13 mouse cellular contexts compared by ENCODE assay signal in genomic region chr17:62844329-62844728, GRCm38 (mm10). TPM values are rescaled to one million over a fixed set of nuclear protein-coding genes. Genes with fewer than 3 reads are reported as not detected.
DNase-seq lines count a peak whose midpoint lies in the region; ATAC-seq lines count a peak whose summit lies in the region.
"Had no signal": no experiment of that assay in that cellular context is flagged by ENCODE, and none has a peak within 500 bp of the region (broad histone marks: within the 10 kb centered on the region; RNA-seq: fewer than 3 reads in every experiment).

No protein-coding gene starts in this region.

- WGBS in embryonic facial prominence, embryonic 11.5 days: 56% methylated on average over 5 of the region's 5 CpGs
- 57% methylated on average over 5 of the region's 5 CpGs for WGBS in embryonic facial prominence, embryonic 10.5 days
- WGBS in limb, embryonic 11.5 days: 71% methylated on average over 5 of the region's 5 CpGs
- 76% methylated on average over 5 of the region's 5 CpGs for WGBS in limb, embryonic 10.5 days
- WGBS in embryonic facial prominence, embryonic 14.5 days: 71% methylated on average over 5 of the region's 5 CpGs
- 40% methylated on average over 5 of the region's 5 CpGs for WGBS in midbrain, embryonic 15.5 days

- H3K4me3 ChIP-seq in embryonic facial prominence, embryonic 11.5 days (ENCODE audit: low read depth, low read length): no peak overlapping the region
- H3K4me3 ChIP-seq in embryonic facial prominence, embryonic 10.5 days: no peak overlapping the region
- no peak overlapping the region for H3K4me3 ChIP-seq in limb, embryonic 11.5 days (ENCODE audit: low read depth, low read length)
- no peak overlapping the region for H3K4me3 ChIP-seq in limb, embryonic 10.5 days
- H3K4me3 ChIP-seq in embryonic facial prominence, embryonic 14.5 days (ENCODE audit: low read depth, low read length): no peak overlapping the region
- no peak overlapping the region for H3K4me3 ChIP-seq in midbrain, embryonic 15.5 days
- H3K4me3 ChIP-seq: heart, embryonic 13.5 days had no signal

- DNase-seq in embryonic facial prominence, embryonic 11.5 days (ENCODE audit: low spot score): no peak
- no peak for DNase-seq in embryonic facial prominence, embryonic 10.5 days (ENCODE audit: low spot score)
- DNase-seq in limb, embryonic 11.5 days (ENCODE audit: low spot score): no peak
- no peak for DNase-seq in limb, embryonic 10.5 days (ENCODE audit: low spot score)
- no peak for DNase-seq in embryonic facial prominence, embryonic 14.5 days (ENCODE audit: low spot score)
- DNase-seq in cerebellum, adult 18-20 months: no peak
- DNase-seq in left cerebral cortex, postnatal 4 days: no peak
- DNase-seq: cerebellum, postnatal 25 days; gastrocnemius, postnatal 10 days; lung, embryonic 14.5 days had no signal

- no peaks in the 10 kb centered on the region for H3K36me3 ChIP-seq in embryonic facial prominence, embryonic 11.5 days (replicated peaks; ENCODE audit: control insufficient read depth, insufficient read depth, low read depth, low read length)
- no peaks in the 10 kb centered on the region for H3K36me3 ChIP-seq in embryonic facial prominence, embryonic 10.5 days (replicated peaks)
- H3K36me3 ChIP-seq in limb, embryonic 11.5 days (ENCODE audit: control insufficient read depth, insufficient read depth, low read length): no peaks in the 10 kb centered on the region
- no peaks in the 10 kb centered on the region for H3K36me3 ChIP-seq in limb, embryonic 10.5 days
- no peaks in the 10 kb centered on the region for H3K36me3 ChIP-seq in embryonic facial prominence, embryonic 14.5 days (ENCODE audit: control insufficient read depth, insufficient read depth, low read length)
- no peaks in the 10 kb centered on the region for H3K36me3 ChIP-seq in midbrain, embryonic 15.5 days (replicated peaks)
- H3K36me3 ChIP-seq: heart, embryonic 13.5 days had no signal

- H3K9me3 ChIP-seq in embryonic facial prominence, embryonic 11.5 days (replicated peaks; ENCODE audit: control insufficient read depth, low read length): no peaks in the 10 kb centered on the region
- no peaks in the 10 kb centered on the region for H3K9me3 ChIP-seq in embryonic facial prominence, embryonic 10.5 days
- no peaks in the 10 kb centered on the region for H3K9me3 ChIP-seq in limb, embryonic 11.5 days (ENCODE audit: control insufficient read depth, low read length)
- no peaks in the 10 kb centered on the region for H3K9me3 ChIP-seq in limb, embryonic 10.5 days (replicated peaks)
- no peaks in the 10 kb centered on the region for H3K9me3 ChIP-seq in embryonic facial prominence, embryonic 14.5 days (ENCODE audit: control insufficient read depth, low read length)
- H3K9me3 ChIP-seq in midbrain, embryonic 15.5 days: no peaks in the 10 kb centered on the region
- H3K9me3 ChIP-seq: heart, embryonic 13.5 days had no signal

- no peak overlapping the region for H3K27ac ChIP-seq in embryonic facial prominence, embryonic 11.5 days (replicated peaks; ENCODE audit: low read depth, low read length)
- no peak overlapping the region for H3K27ac ChIP-seq in embryonic facial prominence, embryonic 10.5 days (replicated peaks)
- H3K27ac ChIP-seq in limb, embryonic 11.5 days (replicated peaks; ENCODE audit: low read depth, low read length): no peak overlapping the region
- H3K27ac ChIP-seq in limb, embryonic 10.5 days: no peak overlapping the region
- H3K27ac ChIP-seq in embryonic facial prominence, embryonic 14.5 days (replicated peaks; ENCODE audit: low read depth, low read length): no peak overlapping the region
- no peak overlapping the region for H3K27ac ChIP-seq in midbrain, embryonic 15.5 days
- H3K27ac ChIP-seq: heart, embryonic 13.5 days had no signal

- no peaks in the 10 kb centered on the region; the same call in 1 of the 2 replicates for H3K4me1 ChIP-seq in embryonic facial prominence, embryonic 11.5 days (ENCODE audit: control insufficient read depth, insufficient read depth, low read length)
- H3K4me1 ChIP-seq in embryonic facial prominence, embryonic 10.5 days: peaks cover 42% of the 10 kb centered on the region
- H3K4me1 ChIP-seq in limb, embryonic 11.5 days (ENCODE audit: control insufficient read depth, insufficient read depth, low read length): peaks cover 9% of the 10 kb centered on the region; the same call in 1 of the 2 replicates
- peaks cover 34% of the 10 kb centered on the region for H3K4me1 ChIP-seq in limb, embryonic 10.5 days
- peaks cover 16% of the 10 kb centered on the region for H3K4me1 ChIP-seq in embryonic facial prominence, embryonic 14.5 days (ENCODE audit: control insufficient read depth, insufficient read depth, low read length)
- H3K4me1 ChIP-seq in midbrain, embryonic 15.5 days: peaks cover 13% of the 10 kb centered on the region; the same call in 1 of the 2 replicates

- ATAC-seq in embryonic facial prominence, embryonic 11.5 days (replicated peaks; ENCODE audit: insufficient number of reproducible peaks, low FRiP score, low TSS enrichment, low read depth): 0 out of 2 replicates have a peak, but pooled peaks have one; percentile 70
- ATAC-seq in limb, embryonic 11.5 days (ENCODE audit: insufficient number of reproducible peaks, low FRiP score, low TSS enrichment, low read depth): 0 out of 2 replicates have a peak, but pooled peaks have one; percentile 57
- ATAC-seq in embryonic facial prominence, embryonic 14.5 days (ENCODE audit: low read depth): peak; percentile 76; the same call in 1 of the 2 replicates
- ATAC-seq in midbrain, embryonic 15.5 days (replicated peaks): peak; percentile 55; the same call in 1 of the 2 replicates

- H3K27me3 ChIP-seq in embryonic facial prominence, embryonic 11.5 days (ENCODE audit: control insufficient read depth, insufficient read depth, low read length): no peaks in the 10 kb centered on the region
- no peaks in the 10 kb centered on the region for H3K27me3 ChIP-seq in embryonic facial prominence, embryonic 10.5 days (replicated peaks; ENCODE audit: low read depth, poor library complexity, severe bottlenecking)
- no peaks in the 10 kb centered on the region for H3K27me3 ChIP-seq in limb, embryonic 11.5 days (ENCODE audit: control insufficient read depth, insufficient read depth, low read length)
- H3K27me3 ChIP-seq in limb, embryonic 10.5 days (ENCODE audit: low read depth, poor library complexity, severe bottlenecking): peaks cover 17% of the 10 kb centered on the region; the same call in 1 of the 2 replicates
- no peaks in the 10 kb centered on the region for H3K27me3 ChIP-seq in embryonic facial prominence, embryonic 14.5 days (replicated peaks; ENCODE audit: control insufficient read depth, insufficient read depth, low read length)
- H3K27me3 ChIP-seq in midbrain, embryonic 15.5 days (replicated peaks): no peaks in the 10 kb centered on the region
- H3K27me3 ChIP-seq: heart, embryonic 13.5 days had no signal

- intact Hi-C loops in left cerebral cortex, postnatal 4 days (cut with DNase I): no loop called here

- H3K4me2 ChIP-seq in embryonic facial prominence, embryonic 11.5 days (ENCODE audit: low read depth, low read length): no peak overlapping the region
- no peak overlapping the region for H3K4me2 ChIP-seq in limb, embryonic 11.5 days (ENCODE audit: low read depth, severe bottlenecking)
- H3K4me2 ChIP-seq in embryonic facial prominence, embryonic 14.5 days (ENCODE audit: low read depth, low read length): no peak overlapping the region
- H3K4me2 ChIP-seq in midbrain, embryonic 15.5 days: no peak overlapping the region
- H3K4me2 ChIP-seq: heart, embryonic 13.5 days; lung, embryonic 14.5 days had no signal

- no peak overlapping the region for H3K9ac ChIP-seq in embryonic facial prominence, embryonic 11.5 days (replicated peaks; ENCODE audit: low read length)
- no peak overlapping the region for H3K9ac ChIP-seq in limb, embryonic 11.5 days (ENCODE audit: low read length)
- H3K9ac ChIP-seq in embryonic facial prominence, embryonic 14.5 days (ENCODE audit: low read depth, low read length): no peak overlapping the region
- no peak overlapping the region for H3K9ac ChIP-seq in midbrain, embryonic 15.5 days
- H3K9ac ChIP-seq: heart, embryonic 13.5 days; lung, embryonic 14.5 days had no signal

RNA-seq across cellular contexts. Expression of gene Efna5, which starts 36.8 kb away (rescaled TPM):
- polyA plus RNA-seq in embryonic facial prominence, embryonic 11.5 days (2014; fragmentation: Nextera tagmentation; extraction: Ambion mirVana): 65.2 and 70.3 TPM in 2 replicates
- polyA plus RNA-seq in embryonic facial prominence, embryonic 10.5 days (2016; fragmentation: Nextera tagmentation; extraction: Ambion mirVana): 56.9 and 61.8 TPM in 2 replicates
- 32.8 and 32.9 TPM in 2 replicates for polyA plus RNA-seq in limb, embryonic 11.5 days (2014; fragmentation: Nextera tagmentation; extraction: Ambion mirVana)
- 34.4 and 37.0 TPM in 2 replicates for polyA plus RNA-seq in limb, embryonic 10.5 days (2016; fragmentation: Nextera tagmentation; extraction: Ambion mirVana)
- 56.6 and 63.1 TPM in 2 replicates for polyA plus RNA-seq in embryonic facial prominence, embryonic 14.5 days (2014; fragmentation: Nextera tagmentation; extraction: Ambion mirVana)
- 59.8 and 74.6 TPM in 2 replicates for polyA plus RNA-seq in midbrain, embryonic 15.5 days (2015; fragmentation: Nextera tagmentation; extraction: Ambion mirVana)
- total RNA-seq in left cerebral cortex, postnatal 4 days (2021): 10 to 100 TPM; 43.8 to 49.4 TPM
- total RNA-seq: monocyte, adult 5-6 weeks had no signal
